Mouse (Mus musculus): ENCODE measurements at regions not wholly inside any gene's neighbourhood (a gene's known extent, or its start where the extent isn't known, plus 50 kb on each side); places are given as distances from the start of the nearest gene placed in this dataset.

GRCm38 (mm10) chr15:11552110-11552509 is 152.6 kb upstream of the Tars start:
- TF ChIP-seq POLR2A (IDR thresholded peaks at IDR 0.05; ENCODE audit: low read depth, low read length), result no peak
- no peak for TF ChIP-seq CTCF (IDR thresholded peaks at IDR 0.05; ENCODE audit: borderline replicate concordance, insufficient read depth, low read length)
